Mouse (Mus musculus): ENCODE data around the gene Adh7.

GRCm38 (mm10) chr3:138242021-138242726 lies 24.6 kb downstream of the Adh7 start:
- TF ChIP-seq POLR2A (IDR thresholded peaks at IDR 0.05; ENCODE audit: low read depth, low read length) (no peak), CTCF (IDR thresholded peaks at IDR 0.05; ENCODE audit: extremely low read depth, insufficient read length, insufficient replicate concordance, low read depth, low read length) (no peak)

Data from small intestine, adult 2 months (tissue).